Mouse (Mus musculus) frontal cortex, postnatal 14 days (tissue): ENCODE results near the gene Adora2a.
"Not testable (repeated sequence)": the region's sequence is repeated elsewhere in the genome, so short reads cannot be mapped to it uniquely, and the experiment has no call there.

Source experiments
- DNase-seq, 2 experiments: peaks; one replicate each; pipeline ENCODE4 v3.0.0; 2022; ENCODE audit warnings: low spot score in 2 of 2

Adora2a gene

GRCm38 (mm10) chr10:75314190-75314980, 2.3 kb upstream of the Adora2a start:
- DNase-seq = no peak

- no peak for DNase-seq
Observed at GRCm38 (mm10) chr10:75315756-75316155, 921 bp upstream of the Adora2a start.

- DNase-seq = no peak
Observed at GRCm38 (mm10) chr10:75316472-75316871, 205 bp upstream of the Adora2a start.

DNA sequence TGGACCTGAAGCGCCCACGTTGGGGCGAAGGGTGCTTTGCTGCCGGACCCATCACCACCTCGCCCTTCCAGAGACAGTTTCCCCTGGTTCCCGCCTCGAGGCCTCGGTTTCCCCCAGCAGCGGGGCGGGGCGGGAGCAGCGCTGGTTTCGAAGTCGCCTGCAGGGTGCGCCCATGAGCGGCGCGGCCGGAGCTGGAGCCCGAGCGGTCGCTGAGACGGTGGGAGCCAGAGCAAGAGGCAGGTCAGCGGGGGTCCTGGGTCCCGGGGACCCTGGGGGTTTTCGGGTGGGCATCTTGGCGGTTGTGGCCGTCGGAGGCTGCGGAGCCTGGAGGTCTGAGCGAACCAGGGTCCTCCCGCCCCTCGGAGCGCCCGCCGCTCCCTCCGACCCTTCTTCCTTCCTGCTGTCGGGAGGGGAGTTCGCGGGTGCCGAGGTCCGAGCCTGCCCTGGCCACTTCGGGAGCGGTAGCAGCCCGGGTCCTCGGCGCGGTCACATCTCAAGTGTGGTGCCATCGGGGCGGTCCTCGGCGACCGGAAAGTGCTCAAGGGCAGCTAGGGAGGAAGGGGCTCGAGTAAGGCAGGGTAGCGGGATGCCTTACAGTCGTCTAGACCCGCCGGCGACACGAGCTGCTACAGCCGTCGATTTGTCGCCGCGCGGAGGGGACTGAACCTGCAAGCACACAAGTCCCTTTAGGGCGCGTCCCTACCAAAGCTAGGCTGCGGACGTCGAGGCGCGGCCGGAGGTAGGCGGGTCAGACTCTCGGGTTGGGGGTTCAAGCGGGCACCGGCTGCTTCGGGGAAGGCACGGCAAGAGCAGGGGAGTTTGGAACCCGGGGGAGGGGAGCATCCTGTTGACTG, 458 bp downstream of the Adora2a start:
- DNase-seq = peak in 1 of 2 experiments; percentile 34

- no peak for DNase-seq
Observed at GRCm38 (mm10) chr10:75318206-75318605, 1.5 kb downstream of the Adora2a start.

- DNase-seq = no peak
Observed at GRCm38 (mm10) chr10:75320321-75320720, 3.6 kb downstream of the Adora2a start.

- DNase-seq = no peak
Observed at GRCm38 (mm10) chr10:75322966-75323365, 6.3 kb downstream of the Adora2a start.

DNA sequence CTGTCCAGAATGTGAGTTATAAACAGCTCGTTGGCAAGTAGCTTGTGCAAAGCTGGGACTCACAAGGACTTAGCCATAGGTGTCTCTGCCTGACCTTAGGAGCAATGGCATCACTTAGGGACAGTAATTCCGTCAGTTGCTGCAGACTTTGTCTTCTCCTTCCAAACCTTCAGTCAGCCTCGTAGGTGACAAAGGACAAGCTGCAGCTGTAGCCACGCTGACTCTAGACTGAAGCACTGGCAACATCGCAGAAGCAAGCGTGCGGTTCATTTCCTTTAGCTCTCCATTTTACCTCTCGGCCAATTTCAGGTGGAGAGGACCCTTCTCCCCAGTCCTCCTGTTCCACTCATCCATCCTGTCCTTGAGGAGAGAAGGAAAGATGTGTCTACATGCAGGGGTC, 7.3 kb downstream of the Adora2a start:
- DNase-seq = no peak

DNA sequence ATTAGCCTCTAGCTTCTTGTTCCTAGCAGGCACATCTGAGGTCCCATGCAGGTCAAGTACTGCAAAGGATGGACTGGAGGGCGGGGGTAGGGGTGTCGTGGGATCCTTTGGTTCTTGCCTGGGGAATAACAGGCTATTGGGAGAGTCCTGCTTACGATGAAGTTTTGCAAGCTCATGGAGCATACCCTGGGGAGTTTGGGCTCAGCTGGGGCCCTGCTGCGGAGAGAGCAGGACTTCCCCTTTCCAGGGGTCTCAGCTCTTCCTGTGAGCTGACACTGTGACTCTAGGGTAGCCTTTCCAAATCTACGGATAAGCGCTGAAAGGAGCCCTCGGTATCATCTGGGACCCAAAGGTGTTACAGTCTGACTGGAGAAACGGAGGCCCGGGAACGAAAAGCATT, 7.7 kb downstream of the Adora2a start:
- DNase-seq = no peak

DNA sequence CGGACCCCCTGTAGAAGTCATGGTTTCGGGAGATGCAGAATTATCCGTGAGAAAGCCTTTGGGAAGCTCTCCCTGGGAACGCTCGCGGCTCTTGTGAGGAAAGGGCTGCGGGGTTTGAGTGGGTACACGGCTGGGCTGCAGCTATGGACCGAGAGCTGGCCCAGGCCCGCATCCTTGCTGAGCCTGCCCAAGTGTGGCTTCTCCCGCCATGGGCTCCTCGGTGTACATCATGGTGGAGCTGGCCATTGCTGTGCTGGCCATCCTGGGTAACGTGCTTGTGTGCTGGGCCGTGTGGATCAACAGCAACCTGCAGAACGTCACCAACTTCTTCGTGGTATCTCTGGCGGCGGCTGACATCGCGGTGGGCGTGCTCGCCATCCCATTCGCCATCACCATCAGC, 9.1 kb downstream of the Adora2a start:
- no peak for DNase-seq

GRCm38 (mm10) chr10:75326553-75326952, 9.9 kb downstream of the Adora2a start:
- no peak for DNase-seq

DNA sequence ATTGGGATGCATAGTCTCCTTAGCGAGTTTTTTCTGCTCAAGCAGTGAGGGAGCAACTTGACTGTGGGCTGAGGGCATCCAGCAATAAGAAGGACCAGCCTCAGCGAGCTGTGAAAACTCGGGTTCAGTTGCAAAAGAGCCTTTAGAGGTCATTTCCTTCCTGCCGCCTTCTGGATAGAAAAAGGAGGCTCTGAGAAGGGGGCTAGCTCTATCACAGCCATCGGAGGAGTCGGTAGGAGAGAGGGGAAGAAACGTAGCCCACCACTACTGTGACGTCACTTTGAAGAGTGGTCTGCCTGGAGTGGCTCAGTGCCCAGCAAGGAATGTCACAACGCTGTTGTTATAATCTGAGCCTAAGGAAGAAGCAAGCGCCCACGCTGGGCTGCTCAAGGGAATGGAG, 10.4 kb downstream of the Adora2a start:
- no peak for DNase-seq

- DNase-seq = no peak
Observed at GRCm38 (mm10) chr10:75328201-75328704, 11.6 kb downstream of the Adora2a start.

DNA sequence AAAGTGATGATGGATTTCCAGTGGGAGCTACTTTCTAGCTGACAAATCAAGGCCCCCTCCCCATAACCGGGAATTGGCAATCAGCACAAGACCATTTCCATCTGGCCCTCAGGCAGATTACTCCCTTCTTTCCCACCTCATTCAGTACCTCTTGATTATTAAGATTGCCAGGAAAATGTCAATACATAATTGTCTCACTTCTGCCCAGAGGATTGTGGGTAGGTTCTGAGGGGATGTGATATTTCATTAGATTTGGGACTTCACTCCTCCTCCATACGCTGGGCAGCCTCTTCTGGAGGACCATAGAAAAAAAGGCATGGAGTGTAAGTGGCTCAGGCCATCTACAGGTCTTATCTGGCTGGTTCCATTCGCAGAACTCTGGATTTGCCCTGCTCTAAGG, 15.6 kb downstream of the Adora2a start:
- no peak for DNase-seq

DNA sequence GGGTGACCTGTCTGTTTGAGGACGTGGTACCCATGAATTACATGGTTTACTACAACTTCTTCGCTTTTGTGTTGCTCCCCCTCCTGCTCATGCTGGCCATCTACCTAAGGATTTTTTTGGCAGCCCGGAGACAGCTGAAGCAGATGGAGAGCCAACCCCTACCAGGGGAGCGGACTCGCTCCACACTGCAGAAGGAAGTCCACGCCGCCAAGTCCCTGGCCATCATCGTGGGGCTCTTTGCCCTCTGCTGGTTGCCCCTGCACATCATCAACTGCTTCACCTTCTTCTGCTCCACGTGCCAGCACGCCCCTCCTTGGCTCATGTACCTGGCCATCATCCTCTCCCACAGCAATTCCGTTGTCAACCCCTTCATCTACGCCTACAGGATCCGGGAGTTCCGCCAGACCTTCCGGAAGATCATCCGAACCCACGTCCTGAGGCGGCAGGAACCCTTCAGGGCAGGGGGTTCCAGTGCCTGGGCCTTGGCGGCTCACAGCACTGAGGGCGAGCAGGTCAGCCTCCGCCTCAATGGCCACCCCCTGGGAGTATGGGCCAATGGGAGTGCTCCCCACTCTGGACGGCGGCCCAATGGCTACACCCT, 16.6 kb downstream of the Adora2a start:
- DNase-seq = no peak

DNA sequence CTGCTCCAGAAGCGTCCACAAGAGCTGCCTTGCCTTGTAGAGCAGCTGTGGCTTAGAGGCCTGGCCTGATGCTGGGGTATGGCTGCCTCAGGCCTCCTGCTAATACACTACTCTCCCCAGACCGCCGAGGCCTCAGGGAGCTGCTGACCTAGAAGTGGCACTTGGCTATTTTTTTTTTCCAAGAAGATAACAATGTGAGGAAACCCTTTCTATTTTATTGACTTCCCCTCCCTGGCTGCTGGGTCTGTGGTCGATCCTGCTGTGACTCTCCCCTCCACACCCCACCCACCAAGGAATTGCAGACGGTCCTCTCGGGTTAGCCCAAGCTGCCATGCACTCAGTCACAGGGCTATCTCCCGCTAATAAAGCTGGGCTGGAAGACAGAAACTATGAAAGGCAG, 17.5 kb downstream of the Adora2a start:
- DNase-seq = no peak

DNA sequence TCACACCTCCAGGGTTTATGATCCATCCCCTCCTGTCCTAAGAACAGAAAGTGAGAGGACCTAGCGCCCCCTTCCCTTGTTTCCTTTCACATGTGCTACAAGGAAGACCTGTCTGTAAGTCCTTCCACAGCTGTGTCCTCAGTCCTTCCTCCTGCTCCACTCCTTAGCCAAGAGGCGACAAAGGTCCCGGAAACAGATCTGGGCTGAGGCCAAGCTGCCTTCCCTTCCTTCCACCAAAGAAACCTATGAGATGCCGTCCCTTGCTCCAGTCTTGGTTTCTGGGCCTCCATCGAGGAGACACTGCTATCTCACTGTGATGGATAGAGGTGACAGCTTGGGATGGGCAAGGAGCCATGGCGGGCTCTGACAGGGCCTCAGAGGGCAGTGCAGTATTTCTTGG, 18.4 kb downstream of the Adora2a start:
- DNase-seq = no peak

- DNase-seq = no peak
Observed at GRCm38 (mm10) chr10:75337231-75337630, 20.6 kb downstream of the Adora2a start.

GRCm38 (mm10) chr10:75338852-75339251, 22.2 kb downstream of the Adora2a start:
- DNase-seq = no peak

DNA sequence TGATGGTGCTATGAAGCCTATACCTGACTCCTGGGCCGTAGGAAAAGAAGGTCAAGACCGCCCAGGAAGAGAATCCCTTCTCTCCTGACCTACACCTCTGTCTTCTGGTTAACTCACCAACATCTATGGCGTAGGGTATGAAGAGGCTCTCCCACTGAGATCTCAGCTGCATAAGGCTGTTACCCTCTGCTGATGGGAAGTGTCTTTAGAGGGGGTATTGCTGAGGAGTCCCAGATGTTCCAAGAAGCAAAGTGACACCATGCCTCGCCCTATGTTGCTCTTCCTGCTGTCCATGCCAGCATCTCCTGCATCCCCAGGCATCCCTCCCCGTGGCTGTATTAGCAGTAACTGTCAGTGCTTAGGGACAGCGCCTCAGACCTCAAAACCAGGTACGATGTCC, 22.7 kb downstream of the Adora2a start:
- DNase-seq = no peak

DNA sequence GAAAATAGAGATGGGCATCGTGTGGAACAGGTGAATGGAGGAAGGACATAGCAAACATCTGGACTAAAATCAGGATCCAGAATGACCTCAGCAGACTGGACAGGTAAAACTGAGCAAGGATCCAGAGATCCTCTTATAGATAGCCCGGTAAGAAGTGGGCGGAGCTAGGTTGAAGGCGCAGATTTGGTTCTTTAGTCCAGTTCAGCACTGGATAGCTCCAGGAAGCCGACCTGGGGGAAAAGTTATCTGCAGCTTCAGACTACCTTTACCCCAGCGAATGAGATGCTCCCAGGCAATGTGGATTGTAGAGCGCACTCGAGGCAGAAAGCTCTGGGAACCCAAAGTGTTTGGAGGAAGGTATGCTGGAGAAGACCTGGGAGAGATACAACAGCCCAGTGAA, 25.3 kb downstream of the Adora2a start:
- DNase-seq = no peak

DNA sequence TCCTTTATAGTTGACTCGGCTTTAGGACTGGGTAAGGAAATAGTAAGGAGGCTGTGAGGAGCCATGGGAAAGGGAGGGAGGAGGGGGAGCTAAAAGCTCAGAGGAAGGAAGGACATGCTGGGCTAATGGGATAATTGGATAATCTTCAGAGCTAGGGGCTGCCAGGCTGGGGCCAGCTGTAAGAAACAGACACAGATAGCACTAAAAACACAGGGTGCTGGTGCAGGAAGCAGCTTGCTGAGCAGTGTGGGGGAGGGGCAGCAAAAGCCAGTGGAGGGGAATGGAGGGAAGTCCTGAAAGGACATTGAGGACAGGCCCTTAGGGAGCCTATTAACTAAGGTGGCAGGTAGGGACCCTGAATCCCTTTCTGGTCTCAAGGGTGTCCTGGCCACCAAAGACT, 27.9 kb downstream of the Adora2a start:
- DNase-seq = not testable (repeated sequence)
